In the genomic region with DNA sequence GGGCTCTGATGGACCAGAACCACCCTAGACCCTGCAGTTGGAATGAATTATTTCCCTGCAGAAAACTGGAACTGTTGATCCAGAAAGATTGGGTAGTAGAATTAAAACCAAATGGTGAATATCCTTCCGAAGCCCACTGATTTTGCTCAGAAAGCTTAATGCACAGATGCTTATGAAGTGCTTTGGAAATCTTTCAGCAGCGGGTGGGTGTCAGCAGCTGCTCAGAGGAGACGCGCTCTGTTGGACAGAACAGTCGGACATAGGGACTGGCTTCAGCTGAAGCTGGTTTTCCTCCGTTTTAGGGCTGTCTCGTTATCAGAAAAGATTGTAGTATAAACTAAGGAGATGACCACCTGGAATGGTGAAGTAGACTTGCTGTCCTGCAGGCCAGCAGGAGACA, we compare ENCODE assay signal across 28 mouse cellular contexts. TPM values are rescaled to one million over a fixed set of nuclear protein-coding genes. Genes with fewer than 3 reads are reported as not detected.
"Had no signal": no experiment of that assay in that cellular context is flagged by ENCODE, and none has a peak within 500 bp of the region (broad histone marks: within the 10 kb centered on the region; RNA-seq: fewer than 3 reads in every experiment).

No protein-coding gene starts in this region.

- H3K27ac ChIP-seq: limb, embryonic 10.5 days; limb, embryonic 13.5 days; liver, embryonic 12.5 days; liver, embryonic 15.5 days had no signal

- H3K27me3 ChIP-seq: limb, embryonic 13.5 days had no signal

- H3K4me3 ChIP-seq: limb, embryonic 10.5 days; limb, embryonic 13.5 days; liver, embryonic 12.5 days; liver, embryonic 15.5 days had no signal

- DNase-seq: kidney, adult 18-20 months; kidney, adult 9 months; kidney, postnatal 14 days; kidney, postnatal 4 days; liver; lung, adult 2 months; lung, postnatal 14 days; midbrain, embryonic 14.5 days; retina, postnatal 1 day; right cerebral cortex, postnatal 25 days; thymus, postnatal 25 days had no signal

RNA-seq across cellular contexts. Expression of a gene that starts 6.4 kb away (rescaled TPM):
- total RNA-seq: neutrophil, adult 5-6 weeks had no signal

RNA-seq across cellular contexts. Expression of a gene that starts 55.6 kb away (rescaled TPM):
- total RNA-seq: layer of hippocampus, adult 18-20 months; layer of hippocampus, postnatal 25 days; left cerebral cortex, adult 18-20 months; left cerebral cortex, postnatal 25 days; megakaryocyte-erythroid progenitor cell, adult 5-6 weeks; midbrain, postnatal 0 days; neutrophil, adult 5-6 weeks had no signal
- polyA plus RNA-seq: intestine, embryonic 14.5 days; kidney, embryonic 16.5 days; limb, embryonic 13.5 days; lung, adult 2 months; lung, embryonic 16.5 days; midbrain, embryonic 11.5 days; midbrain, embryonic 14.5 days; midbrain, postnatal 0 days; neural tube, embryonic 11.5 days; stomach, embryonic 14.5 days had no signal
